ENCODE assay signal across 7 mouse cellular contexts in the genomic region with DNA sequence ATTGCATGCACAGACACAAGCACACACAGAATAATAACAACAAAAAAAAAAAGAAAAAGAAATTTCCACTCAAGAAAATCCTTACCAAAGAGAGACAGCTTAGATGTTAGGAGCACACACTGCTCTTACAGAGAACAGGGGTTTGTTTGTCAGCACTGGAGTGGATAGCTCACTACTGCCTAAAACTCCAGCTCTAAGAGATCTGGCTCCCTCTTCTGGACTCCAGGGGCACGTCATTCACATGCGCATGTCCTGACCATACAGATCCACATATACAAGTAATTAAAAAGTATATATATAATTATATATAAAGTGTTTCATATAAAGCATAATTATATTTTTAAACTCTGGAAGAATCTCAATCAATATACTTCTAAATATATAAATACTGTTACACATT.
A peak's percentile ranks its signal among the peaks of the same experiment; 100 is the strongest.
DNase-seq lines count a peak whose midpoint lies in the region; ATAC-seq and TF ChIP-seq lines count a peak whose summit lies in the region.

No protein-coding gene starts in this region.

- H3K4me3 ChIP-seq in kidney, embryonic 16.5 days (ENCODE audit: low read length) = no peak overlapping the region
- no peak overlapping the region for H3K4me3 ChIP-seq in CH12.LX (replicated peaks in 1 of 3; ENCODE audit: low read depth in 2 of 3, low read length in 2 of 3, poor library complexity in 1 of 3)
- H3K4me3 ChIP-seq in embryonic fibroblast, embryonic 13.5 days (ENCODE audit: insufficient read depth, low read length) = no peak overlapping the region

- in situ Hi-C loops in CH12.LX (cut with MboI; ENCODE audit: low pct_ligation_motif_present, low pct_unique_long_range_greater_than_20kb, low sequenced_read_pairs) = no loop called here

- H3K36me3 ChIP-seq in kidney, embryonic 16.5 days (ENCODE audit: insufficient read depth, low read length) = no peaks in the 10 kb centered on the region
- no peaks in the 10 kb centered on the region for H3K36me3 ChIP-seq in CH12.LX (replicated peaks in 1 of 2; ENCODE audit: control insufficient read depth in 1 of 2, insufficient read depth in 1 of 2, low read length in 1 of 2)

- ATAC-seq in kidney, embryonic 16.5 days (ENCODE audit: low FRiP score, low TSS enrichment) = no peak

- no peak overlapping the region for H3K9ac ChIP-seq in kidney, embryonic 16.5 days (replicated peaks; ENCODE audit: low read length)
- H3K9ac ChIP-seq in CH12.LX (ENCODE audit: insufficient read depth, low read depth) = no peak overlapping the region

- H3K27ac ChIP-seq in kidney, embryonic 16.5 days (ENCODE audit: low read length) = no peak overlapping the region
- H3K27ac ChIP-seq in CH12.LX (ENCODE audit: insufficient read depth, low read depth) = no peak overlapping the region
- no peak overlapping the region for H3K27ac ChIP-seq in embryonic fibroblast, embryonic 13.5 days (ENCODE audit: insufficient read depth, low read length)

- TF ChIP-seq RAD21 in CH12.LX (IDR thresholded peaks at IDR 0.05; ENCODE audit: low read depth, low read length) = peak; percentile 20

- H3K9me3 ChIP-seq in kidney, embryonic 16.5 days (ENCODE audit: low read length) = no peaks in the 10 kb centered on the region
- peaks cover 3% of the 10 kb centered on the region for H3K9me3 ChIP-seq in CH12.LX (replicated peaks; ENCODE audit: low read length)

- peak; percentile 22 for DNase-seq in kidney, adult 9 months
- DNase-seq in CH12.LX (ENCODE audit: extremely low read depth) = peak; percentile 11
- DNase-seq in WW6 (ENCODE audit: low read depth, low spot score) = peak; percentile 13
- DNase-seq in natural killer cell, adult 2 months (ENCODE audit: low spot score in 2 of 2) = no peak
- DNase-seq in lung, postnatal 4 days = no peak

- no peaks in the 10 kb centered on the region for H3K4me1 ChIP-seq in kidney, embryonic 16.5 days (ENCODE audit: insufficient read depth, low read length)
- H3K4me1 ChIP-seq in CH12.LX (ENCODE audit: control insufficient read depth in 1 of 2, insufficient read depth in 2 of 2) = no peaks in the 10 kb centered on the region
- H3K4me1 ChIP-seq in embryonic fibroblast, embryonic 13.5 days (ENCODE audit: control insufficient read depth, insufficient read depth, low read length) = no peaks in the 10 kb centered on the region

- H3K79me2 ChIP-seq in CH12.LX (replicated peaks; ENCODE audit: control insufficient read depth, extremely low read depth, insufficient read depth, poor library complexity, severe bottlenecking) = no peaks in the 10 kb centered on the region

- peak in 1 of 2 experiments; percentile 9; a peak in 1 of 4 replicates for TF ChIP-seq CTCF in CH12.LX (conservative IDR thresholded peaks at IDR 0.05 in 1 of 2, IDR thresholded peaks at IDR 0.05 in 1 of 2; ENCODE audit: low read depth in 2 of 2, low read length in 2 of 2)
- TF ChIP-seq CTCF in embryonic fibroblast, embryonic 13.5 days (IDR thresholded peaks at IDR 0.05; ENCODE audit: borderline replicate concordance, insufficient read depth, low read length) = peak; percentile 37; the same call in 1 of the 2 replicates

- no peak for TF ChIP-seq POLR2A in CH12.LX (IDR thresholded peaks at IDR 0.05; ENCODE audit: low read depth, low read length)
- TF ChIP-seq POLR2A in embryonic fibroblast, embryonic 13.5 days (IDR thresholded peaks at IDR 0.05; ENCODE audit: low read depth, low read length) = no peak

- no peak overlapping the region for H3K4me2 ChIP-seq in kidney, embryonic 16.5 days (replicated peaks; ENCODE audit: low read depth, low read length)
- H3K4me2 ChIP-seq in CH12.LX (ENCODE audit: insufficient read depth, low read depth, poor library complexity, severe bottlenecking) = no peak overlapping the region

- WGBS in kidney, embryonic 16.5 days = 80% methylated on average over 2 of the region's 2 CpGs

- no peaks in the 10 kb centered on the region for H3K27me3 ChIP-seq in kidney, embryonic 16.5 days (ENCODE audit: insufficient read depth, low read length)
- no peaks in the 10 kb centered on the region for H3K27me3 ChIP-seq in CH12.LX (replicated peaks)

- dilution Hi-C loops in CH12.LX (cut with MboI; ENCODE audit: extremely low pct_ligation_motif_present, extremely low pct_unique_long_range_greater_than_20kb, low sequenced_read_pairs) = no loop called here

- TF ChIP-seq EP300 in CH12.LX (IDR thresholded peaks at IDR 0.05; ENCODE audit: low read length) = no peak

TF ChIP-seq in CH12.LX, 34 proteins besides CTCF, POLR2A, EP300 and RAD21:
- TF ChIP-seq MAFK (IDR thresholded peaks at IDR 0.05; ENCODE audit: insufficient replicate concordance, low read length) (no peak), TCF12 (IDR thresholded peaks at IDR 0.05; ENCODE audit: low read depth, low read length) (no peak), ZMIZ1 (IDR thresholded peaks at IDR 0.05; ENCODE audit: low read depth, low read length) (no peak), HCFC1 (IDR thresholded peaks at IDR 0.05; ENCODE audit: low read depth, low read length) (no peak), JUND (conservative IDR thresholded peaks at IDR 0.05; ENCODE audit: low read depth, low read length) (no peak), NRF1 (IDR thresholded peaks at IDR 0.05; ENCODE audit: low read depth, low read length) (no peak), SMC3 (IDR thresholded peaks at IDR 0.05; ENCODE audit: low read depth, low read length) (no peak), GABPA (IDR thresholded peaks at IDR 0.05; ENCODE audit: insufficient replicate concordance, low read depth, low read length) (no peak), BHLHE40 (IDR thresholded peaks at IDR 0.05; ENCODE audit: low read depth, low read length) (no peak), MAZ (IDR thresholded peaks at IDR 0.05; ENCODE audit: low read depth, low read length) (no peak), CHD2 (IDR thresholded peaks at IDR 0.05; ENCODE audit: low read length) (no peak), IRF4 (IDR thresholded peaks at IDR 0.05; ENCODE audit: low read depth, low read length) (no peak), ZC3H11A (IDR thresholded peaks at IDR 0.05; ENCODE audit: low read depth, low read length) (no peak), ZNF384 (IDR thresholded peaks at IDR 0.05; ENCODE audit: low read depth, low read length) (no peak), SIN3A (IDR thresholded peaks at IDR 0.05; ENCODE audit: low read length) (no peak), USF1 (IDR thresholded peaks at IDR 0.05; ENCODE audit: low read depth, low read length) (no peak), USF2 (conservative IDR thresholded peaks at IDR 0.05; ENCODE audit: low read depth, low read length) (no peak), KAT2A (IDR thresholded peaks at IDR 0.05; ENCODE audit: insufficient replicate concordance, low read length) (no peak)

Comparison
In these comparisons a context has a peak if more than half of its experiments do, and no peak if none do; other contexts are left out.
1. DNase-seq: peak in kidney, adult 9 months (single experiment), CH12.LX (single experiment) and WW6 (single experiment); none in natural killer cell, adult 2 months (0 of 2) and lung, postnatal 4 days (0 of 2).